Mouse (Mus musculus) urinary bladder, adult 2 months (tissue): ENCODE measurements around the gene Gm21985. TPM values are rescaled to one million over a fixed set of nuclear protein-coding genes. Genes with fewer than 3 reads are reported as not detected.
"Not testable (repeated sequence)": the region's sequence is repeated elsewhere in the genome, so short reads cannot be mapped to it uniquely, and the experiment has no call there.

Experiments
- DNase-seq: peaks from one replicate; pipeline ENCODE4 v3.0.0; 2022; ENCODE audit warnings: low spot score
- polyA plus RNA-seq: library from polyadenylated mRNA; depleted of rRNA; stranded (reverse); fragments of >200 nt; gene quantifications from 2 replicates; pipeline ENCODE4 v1.2.3, GENCODE M21; 2012

Gm21985 gene
- polyA plus RNA-seq, 1 experiment, result 0.03 TPM

- DNase-seq, result no peak
These were observed 126.6 kb downstream of the Gm21985 start for GRCm38 (mm10) chr2:112392689-112393088.

DNA sequence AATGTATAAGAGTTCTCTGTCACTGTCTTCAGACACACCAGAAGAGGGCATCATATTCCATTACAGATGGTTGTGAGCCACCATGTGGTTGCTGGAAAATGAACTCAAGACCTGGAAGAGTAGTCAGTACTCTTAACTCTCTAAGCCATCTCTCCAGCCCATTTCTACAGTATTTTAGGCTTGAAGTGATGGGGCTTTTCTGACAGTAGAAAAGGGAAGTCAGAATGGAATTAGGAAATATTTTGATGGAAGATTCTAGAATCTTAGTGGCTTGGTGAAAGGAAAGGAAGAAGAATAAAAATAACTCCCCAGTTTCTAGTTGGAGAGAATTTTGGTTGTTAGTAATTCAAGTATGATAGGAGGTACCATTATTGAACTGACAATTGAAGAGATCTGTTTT is 127.8 kb downstream of the Gm21985 start:
- no peak for DNase-seq

- DNase-seq, result no peak
These were observed 130.5 kb downstream of the Gm21985 start for GRCm38 (mm10) chr2:112396649-112397048.

DNA sequence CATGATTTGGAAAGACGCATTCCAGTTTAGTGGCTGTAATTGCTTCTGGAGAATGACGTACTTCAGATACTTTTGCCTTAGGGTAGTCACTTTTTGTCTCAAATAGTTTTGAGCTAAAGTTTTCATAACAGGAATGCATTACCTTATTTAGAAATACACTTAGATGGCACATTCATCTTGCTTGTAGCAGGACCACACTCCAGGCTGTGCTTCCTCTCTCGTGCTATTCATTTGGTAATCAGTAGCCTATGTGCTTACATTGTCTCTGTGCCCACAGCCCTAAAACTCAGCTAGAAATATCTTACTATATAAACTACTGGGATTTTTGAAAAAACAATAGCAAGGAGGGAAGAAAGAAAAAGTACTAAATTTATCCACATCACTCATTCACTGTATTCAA is 140.9 kb downstream of the Gm21985 start:
- DNase-seq, result no peak

- DNase-seq, result no peak
These were observed 159.2 kb downstream of the Gm21985 start for GRCm38 (mm10) chr2:112425308-112425707.

- not testable (repeated sequence) for DNase-seq
These were observed 162.4 kb downstream of the Gm21985 start for GRCm38 (mm10) chr2:112428534-112428933.

DNA sequence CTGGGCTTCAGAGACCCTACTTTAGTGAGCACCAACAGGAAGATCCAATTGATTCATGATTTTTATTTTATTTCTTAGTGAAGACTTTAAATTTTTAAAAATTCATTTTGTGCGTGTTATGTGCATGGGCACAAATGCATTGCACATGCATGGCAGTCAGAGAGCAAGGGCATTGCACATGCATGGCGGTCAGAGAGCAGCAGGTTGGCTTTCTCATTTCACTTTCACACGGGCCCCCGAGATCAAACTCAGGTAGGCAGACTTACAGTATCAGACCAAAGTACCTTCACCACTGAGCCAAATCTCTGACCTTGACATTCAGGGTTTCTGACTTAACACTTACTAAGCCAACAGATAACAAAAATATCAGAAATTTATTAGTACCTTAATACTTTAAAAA is 163.6 kb downstream of the Gm21985 start:
- no peak for DNase-seq

DNA sequence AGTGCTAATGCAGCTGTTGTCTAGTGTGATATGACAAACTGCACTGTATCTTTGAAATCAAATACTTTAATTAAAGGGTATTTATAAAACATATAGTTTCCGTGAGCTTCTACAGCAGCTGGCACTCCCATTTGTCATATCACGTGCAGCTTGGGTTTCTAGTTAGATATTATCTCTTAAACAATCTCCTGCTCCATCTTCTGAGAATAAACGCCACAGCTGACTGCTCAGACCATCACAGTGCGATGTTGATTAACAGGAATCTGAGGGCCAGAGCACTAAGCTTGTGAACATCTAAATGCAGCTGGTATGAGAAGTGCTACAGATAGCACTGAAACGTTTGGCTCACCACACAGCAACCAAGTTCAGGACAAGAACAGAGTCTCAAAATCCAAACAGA is 164.3 kb downstream of the Gm21985 start:
- no peak for DNase-seq

DNA sequence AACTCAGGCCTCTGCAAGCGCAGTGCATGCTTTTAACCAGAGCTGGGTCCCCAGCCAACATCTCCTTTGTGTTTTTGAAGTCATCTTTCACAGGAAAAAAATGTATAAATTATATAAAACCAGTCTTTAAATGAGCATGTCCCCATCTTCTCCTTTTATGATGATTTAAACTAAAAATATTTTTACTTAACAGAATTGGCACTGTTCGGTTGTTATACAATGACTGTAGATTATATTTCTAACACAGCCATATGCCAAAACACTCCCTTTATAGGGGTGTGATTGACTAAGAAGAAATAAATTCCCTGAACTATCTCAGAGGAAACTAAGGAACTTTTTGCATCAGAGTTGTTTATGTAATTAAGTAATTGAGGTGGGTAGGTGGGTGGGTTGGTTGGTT is 166.4 kb downstream of the Gm21985 start:
- DNase-seq, result no peak

DNA sequence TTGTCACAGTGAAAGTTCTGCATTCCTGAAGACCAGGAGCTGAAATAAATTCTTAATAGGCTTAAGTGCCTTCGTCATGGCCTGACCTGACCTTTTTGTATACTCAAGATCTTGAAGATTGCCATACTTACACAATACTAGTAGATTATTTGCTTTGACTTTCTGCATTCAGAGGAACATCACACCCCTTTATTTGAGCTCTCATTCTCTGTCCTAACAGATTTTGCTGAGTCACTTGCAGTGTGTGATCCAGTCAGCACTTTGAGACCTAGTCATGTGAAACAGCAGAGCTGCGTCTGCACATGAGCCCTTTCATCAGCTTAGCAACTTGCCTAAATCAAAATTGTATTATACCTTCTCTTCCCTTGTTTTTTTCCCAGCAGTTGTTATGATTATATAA is 167.2 kb downstream of the Gm21985 start:
- DNase-seq, result no peak

GRCm38 (mm10) chr2:112436292-112436691 is 170.2 kb downstream of the Gm21985 start:
- DNase-seq, result no peak

GRCm38 (mm10) chr2:112437589-112437988 is 171.5 kb downstream of the Gm21985 start:
- no peak for DNase-seq

DNA sequence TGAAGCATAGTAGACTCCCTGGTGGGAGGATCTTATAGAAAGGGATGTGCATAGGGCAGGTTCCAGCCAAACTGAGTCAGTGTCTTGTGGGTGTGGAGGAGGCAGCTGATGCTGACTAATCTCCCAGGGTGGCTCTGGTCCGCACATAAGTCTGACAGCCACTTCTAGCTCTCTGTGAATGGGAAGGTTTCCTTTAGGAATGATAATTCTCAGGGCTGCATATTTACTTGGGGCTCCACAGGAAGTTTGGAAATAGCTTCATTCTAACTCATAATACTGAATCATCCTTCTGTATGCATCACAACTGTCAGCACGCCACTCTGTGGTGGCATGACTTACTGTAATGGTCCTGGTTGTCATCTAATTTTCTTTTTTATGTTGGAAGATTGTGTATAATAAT is 177.4 kb downstream of the Gm21985 start:
- no peak for DNase-seq

GRCm38 (mm10) chr2:112445511-112445910 is 179.4 kb downstream of the Gm21985 start:
- no peak for DNase-seq

GRCm38 (mm10) chr2:112448046-112448445 is 181.9 kb downstream of the Gm21985 start:
- not testable (repeated sequence) for DNase-seq

GRCm38 (mm10) chr2:112448510-112449059 is 182.5 kb downstream of the Gm21985 start:
- DNase-seq, result no peak

GRCm38 (mm10) chr2:112449597-112450296 is 183.6 kb downstream of the Gm21985 start:
- no peak for DNase-seq

- not testable (repeated sequence) for DNase-seq
These were observed 186.4 kb downstream of the Gm21985 start for GRCm38 (mm10) chr2:112452513-112452912.

- no peak for DNase-seq
These were observed 188.2 kb downstream of the Gm21985 start for GRCm38 (mm10) chr2:112454125-112454861.

- peak; percentile 98 for DNase-seq
These were observed 188.9 kb downstream of the Gm21985 start, which contains the start of gene Emc7 for GRCm38 (mm10) chr2:112454862-112455564. Gene Emc7 (plus strand): TSS chr2:112454997.
